Mouse (Mus musculus): ENCODE results near the gene Insr. TPM values are rescaled to one million over a fixed set of nuclear protein-coding genes. Genes with fewer than 3 reads are reported as not detected.
"Not testable (repeated sequence)": the region's sequence is repeated elsewhere in the genome, so short reads cannot be mapped to it uniquely, and the experiment has no call there.

Gene Insr
- 26.5 and 34.5 TPM in 2 replicates for polyA plus RNA-seq (2014; fragmentation: Nextera tagmentation; extraction: Ambion mirVana)

GRCm38 (mm10) chr8:3278934-3279720 lies at the start of gene Insr:
Gene Insr, minus strand, starts transcription at chr8:3279617.
- H3K27me3 ChIP-seq (replicated peaks; ENCODE audit: control insufficient read depth, insufficient read depth, low read length), result no peaks in the 10 kb centered on the region
- peaks cover 20% of the 10 kb centered on the region for H3K4me1 ChIP-seq (replicated peaks; ENCODE audit: control insufficient read depth, insufficient read depth, low read length)
- ATAC-seq (replicated peaks; ENCODE audit: low FRiP score) (peak; percentile 95), DNase-seq (ENCODE audit: low spot score) (peak; percentile 95)
- under 1% methylated on average over 61 of the region's 61 CpGs for WGBS
- peak within 1 kb of the TSS; percentile 97 for H3K9ac ChIP-seq (ENCODE audit: low read depth, low read length)
- H3K9me3 ChIP-seq (ENCODE audit: control insufficient read depth, low read length), result no peaks in the 10 kb centered on the region
- peak within 1 kb of the TSS; percentile 93 for H3K4me2 ChIP-seq
- peak within 1 kb of the TSS; percentile 57 for H3K27ac ChIP-seq (ENCODE audit: low read depth, low read length)
- peak within 1 kb of the TSS; percentile 85 for H3K4me3 ChIP-seq (ENCODE audit: low read depth, low read length)
- no peaks in the 10 kb centered on the region for H3K36me3 ChIP-seq (ENCODE audit: control insufficient read depth, insufficient read depth, low read length)

GRCm38 (mm10) chr8:3327538-3328245 lies 48.3 kb upstream of the Insr start:
- H3K9me3 ChIP-seq (ENCODE audit: control insufficient read depth, low read length), result no peaks in the 10 kb centered on the region; the same call in 1 of the 2 replicates
- H3K4me3 ChIP-seq (ENCODE audit: low read depth, low read length), result no peak overlapping the region
- 42% methylated on average over 8 of the region's 8 CpGs for WGBS
- no peak overlapping the region for H3K27ac ChIP-seq (ENCODE audit: low read depth, low read length)
- ATAC-seq (replicated peaks; ENCODE audit: low FRiP score) (no peak), DNase-seq (ENCODE audit: low spot score) (peak; percentile 26)
- no peaks in the 10 kb centered on the region for H3K27me3 ChIP-seq (replicated peaks; ENCODE audit: control insufficient read depth, insufficient read depth, low read length)
- no peaks in the 10 kb centered on the region for H3K36me3 ChIP-seq (ENCODE audit: control insufficient read depth, insufficient read depth, low read length)
- no peaks in the 10 kb centered on the region for H3K4me1 ChIP-seq (replicated peaks; ENCODE audit: control insufficient read depth, insufficient read depth, low read length)
- H3K4me2 ChIP-seq, result no peak overlapping the region
- H3K9ac ChIP-seq (ENCODE audit: low read depth, low read length), result no peak overlapping the region

- no peaks in the 10 kb centered on the region for H3K27me3 ChIP-seq (replicated peaks; ENCODE audit: control insufficient read depth, insufficient read depth, low read length)
- ATAC-seq (replicated peaks; ENCODE audit: low FRiP score), result no peak
- no peaks in the 10 kb centered on the region for H3K9me3 ChIP-seq (ENCODE audit: control insufficient read depth, low read length)
- DNase-seq (ENCODE audit: low spot score), result peak; percentile 20
- H3K4me2 ChIP-seq, result no peak overlapping the region
- no peak overlapping the region for H3K4me3 ChIP-seq (ENCODE audit: low read depth, low read length)
- H3K4me1 ChIP-seq (replicated peaks; ENCODE audit: control insufficient read depth, insufficient read depth, low read length), result no peaks in the 10 kb centered on the region
- no peak overlapping the region for H3K9ac ChIP-seq (ENCODE audit: low read depth, low read length)
- H3K36me3 ChIP-seq (ENCODE audit: control insufficient read depth, insufficient read depth, low read length), result no peaks in the 10 kb centered on the region
- WGBS, result 57% methylated on average over 1 of the region's 1 CpGs
- H3K27ac ChIP-seq (ENCODE audit: low read depth, low read length), result no peak overlapping the region
Measured at GRCm38 (mm10) chr8:3327056-3327455, 47.6 kb upstream of the Insr start.

GRCm38 (mm10) chr8:3324253-3324652 lies 44.8 kb upstream of the Insr start:
- Histone ChIP-seq H3K27ac (ENCODE audit: low read depth, low read length) (no peak overlapping the region), H3K4me2 (no peak overlapping the region), H3K9ac (ENCODE audit: low read depth, low read length) (no peak overlapping the region), H3K4me3 (ENCODE audit: low read depth, low read length) (no peak overlapping the region), H3K9me3 (ENCODE audit: control insufficient read depth, low read length) (no peaks in the 10 kb centered on the region), H3K36me3 (ENCODE audit: control insufficient read depth, insufficient read depth, low read length) (no peaks in the 10 kb centered on the region), H3K27me3 (replicated peaks; ENCODE audit: control insufficient read depth, insufficient read depth, low read length) (no peaks in the 10 kb centered on the region), H3K4me1 (replicated peaks; ENCODE audit: control insufficient read depth, insufficient read depth, low read length) (no peaks in the 10 kb centered on the region)
- ATAC-seq (replicated peaks; ENCODE audit: low FRiP score), result no peak
- WGBS, result 54% methylated on average over 2 of the region's 2 CpGs
- DNase-seq (ENCODE audit: low spot score), result no peak

GRCm38 (mm10) chr8:3319267-3319666 lies 39.9 kb upstream of the Insr start:
- not testable (repeated sequence) for H3K4me1 ChIP-seq (replicated peaks; ENCODE audit: control insufficient read depth, insufficient read depth, low read length); H3K4me3 ChIP-seq (ENCODE audit: low read depth, low read length); H3K9me3 ChIP-seq (ENCODE audit: control insufficient read depth, low read length); H3K36me3 ChIP-seq (ENCODE audit: control insufficient read depth, insufficient read depth, low read length); H3K9ac ChIP-seq (ENCODE audit: low read depth, low read length); H3K27me3 ChIP-seq (replicated peaks; ENCODE audit: control insufficient read depth, insufficient read depth, low read length); H3K27ac ChIP-seq (ENCODE audit: low read depth, low read length); H3K4me2 ChIP-seq; DNase-seq (ENCODE audit: low spot score); ATAC-seq (replicated peaks; ENCODE audit: low FRiP score)
- WGBS, result 95% methylated on average over 8 of the region's 11 CpGs

GRCm38 (mm10) chr8:3316585-3316984 lies 37.2 kb upstream of the Insr start:
- ATAC-seq (replicated peaks; ENCODE audit: low FRiP score) (no peak), DNase-seq (ENCODE audit: low spot score) (no peak)
- Histone ChIP-seq H3K9ac (ENCODE audit: low read depth, low read length) (no peak overlapping the region), H3K9me3 (ENCODE audit: control insufficient read depth, low read length) (no peaks in the 10 kb centered on the region), H3K4me3 (ENCODE audit: low read depth, low read length) (no peak overlapping the region), H3K4me1 (replicated peaks; ENCODE audit: control insufficient read depth, insufficient read depth, low read length) (no peaks in the 10 kb centered on the region), H3K4me2 (no peak overlapping the region), H3K27me3 (replicated peaks; ENCODE audit: control insufficient read depth, insufficient read depth, low read length) (no peaks in the 10 kb centered on the region), H3K36me3 (ENCODE audit: control insufficient read depth, insufficient read depth, low read length) (no peaks in the 10 kb centered on the region), H3K27ac (ENCODE audit: low read depth, low read length) (no peak overlapping the region)
- WGBS, result 76% methylated on average over 5 of the region's 5 CpGs

GRCm38 (mm10) chr8:3314345-3314744 lies 34.9 kb upstream of the Insr start:
- Histone ChIP-seq H3K9ac (ENCODE audit: low read depth, low read length) (no peak overlapping the region), H3K27ac (ENCODE audit: low read depth, low read length) (no peak overlapping the region), H3K4me3 (ENCODE audit: low read depth, low read length) (no peak overlapping the region), H3K36me3 (ENCODE audit: control insufficient read depth, insufficient read depth, low read length) (no peaks in the 10 kb centered on the region), H3K4me1 (replicated peaks; ENCODE audit: control insufficient read depth, insufficient read depth, low read length) (no peaks in the 10 kb centered on the region), H3K9me3 (ENCODE audit: control insufficient read depth, low read length) (no peaks in the 10 kb centered on the region), H3K4me2 (no peak overlapping the region), H3K27me3 (replicated peaks; ENCODE audit: control insufficient read depth, insufficient read depth, low read length) (no peaks in the 10 kb centered on the region)
- no peak for ATAC-seq (replicated peaks; ENCODE audit: low FRiP score)
- DNase-seq (ENCODE audit: low spot score), result peak; percentile 4
- 73% methylated on average over 2 of the region's 2 CpGs for WGBS

GRCm38 (mm10) chr8:3313843-3314242 lies 34.4 kb upstream of the Insr start:
- Histone ChIP-seq H3K4me3 (ENCODE audit: low read depth, low read length) (no peak overlapping the region), H3K9me3 (ENCODE audit: control insufficient read depth, low read length) (no peaks in the 10 kb centered on the region), H3K27me3 (replicated peaks; ENCODE audit: control insufficient read depth, insufficient read depth, low read length) (no peaks in the 10 kb centered on the region), H3K27ac (ENCODE audit: low read depth, low read length) (no peak overlapping the region), H3K4me1 (replicated peaks; ENCODE audit: control insufficient read depth, insufficient read depth, low read length) (no peaks in the 10 kb centered on the region), H3K4me2 (no peak overlapping the region), H3K9ac (ENCODE audit: low read depth, low read length) (no peak overlapping the region), H3K36me3 (ENCODE audit: control insufficient read depth, insufficient read depth, low read length) (no peaks in the 10 kb centered on the region)
- ATAC-seq (replicated peaks; ENCODE audit: low FRiP score), result no peak
- peak; percentile 23 for DNase-seq (ENCODE audit: low spot score)
- 54% methylated on average over 3 of the region's 3 CpGs for WGBS

Measured in liver, embryonic 11.5 days (tissue).